Mouse (Mus musculus): ENCODE data around the gene Midn. TPM values are rescaled to one million over a fixed set of nuclear protein-coding genes. Genes with fewer than 3 reads are reported as not detected.

The Midn gene
- total and polyA plus RNA-seq, 2 experiments = 6.9 to 38.8 TPM

DNA sequence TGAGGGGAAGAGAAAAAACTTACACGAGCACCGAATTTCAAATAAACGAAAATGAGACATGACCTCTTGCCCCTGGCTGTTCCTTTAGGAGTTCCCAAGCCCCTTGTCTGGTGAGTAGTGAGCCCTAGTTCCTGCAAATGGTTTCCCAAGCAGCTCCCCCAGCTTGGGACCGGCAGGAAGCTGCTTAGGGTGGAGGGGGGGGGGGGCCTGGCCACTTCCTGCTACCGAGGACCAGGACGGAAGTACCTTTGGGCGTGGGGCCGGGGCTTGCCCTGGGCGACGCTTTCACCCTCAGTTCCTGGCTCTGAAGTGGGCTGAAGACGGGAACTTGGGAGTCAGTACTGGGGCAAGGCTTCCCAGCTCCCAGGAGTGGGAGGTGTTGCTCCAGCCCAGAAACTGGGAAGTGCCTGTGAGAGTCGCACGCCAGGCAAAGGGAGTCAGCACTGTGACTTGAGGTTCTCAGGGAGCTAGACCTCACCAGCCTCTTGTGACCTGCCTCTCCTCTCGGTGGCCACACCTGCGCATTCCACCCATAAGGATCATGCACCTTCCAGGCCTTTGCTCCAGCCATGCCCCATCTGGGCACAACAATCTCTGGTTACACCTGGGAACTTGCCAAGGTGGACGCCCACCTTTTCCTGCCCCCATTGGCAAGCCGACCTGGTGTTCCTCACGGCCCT, 10.4 kb downstream of the Midn start:
- H3K27ac ChIP-seq (replicated peaks; ENCODE audit: insufficient read depth, low read depth, low read length) = peak overlapping the region; percentile 72
- H3K9ac ChIP-seq (ENCODE audit: low read depth, low read length) = peak overlapping the region; percentile 23
- WGBS = 5% methylated on average over 18 of the region's 18 CpGs
- TF ChIP-seq CTCF (IDR thresholded peaks at IDR 0.05; ENCODE audit: low read depth, low read length) (no peak), POLR2A (IDR thresholded peaks at IDR 0.05; ENCODE audit: extremely low read depth, insufficient read depth, low read length) (no peak)
- H3K4me3 ChIP-seq (ENCODE audit: insufficient read depth, low read depth, low read length) = no peak overlapping the region
- DNase-seq (ENCODE audit: extremely low read depth, low read depth, low spot score) = peak; percentile 47
- no peaks in the 10 kb centered on the region for H3K27me3 ChIP-seq (ENCODE audit: control insufficient read depth, insufficient read depth, low read length)
- H3K4me1 ChIP-seq (ENCODE audit: control insufficient read depth, insufficient read depth, low read length) = peaks cover 38% of the 10 kb centered on the region
- H3K36me3 ChIP-seq (ENCODE audit: control insufficient read depth, insufficient read depth, low read length) = peaks cover 27% of the 10 kb centered on the region
- peaks cover 3% of the 10 kb centered on the region; the same call in 1 of the 2 replicates for H3K79me2 ChIP-seq (ENCODE audit: control insufficient read depth, insufficient read depth, low read length)

DNA sequence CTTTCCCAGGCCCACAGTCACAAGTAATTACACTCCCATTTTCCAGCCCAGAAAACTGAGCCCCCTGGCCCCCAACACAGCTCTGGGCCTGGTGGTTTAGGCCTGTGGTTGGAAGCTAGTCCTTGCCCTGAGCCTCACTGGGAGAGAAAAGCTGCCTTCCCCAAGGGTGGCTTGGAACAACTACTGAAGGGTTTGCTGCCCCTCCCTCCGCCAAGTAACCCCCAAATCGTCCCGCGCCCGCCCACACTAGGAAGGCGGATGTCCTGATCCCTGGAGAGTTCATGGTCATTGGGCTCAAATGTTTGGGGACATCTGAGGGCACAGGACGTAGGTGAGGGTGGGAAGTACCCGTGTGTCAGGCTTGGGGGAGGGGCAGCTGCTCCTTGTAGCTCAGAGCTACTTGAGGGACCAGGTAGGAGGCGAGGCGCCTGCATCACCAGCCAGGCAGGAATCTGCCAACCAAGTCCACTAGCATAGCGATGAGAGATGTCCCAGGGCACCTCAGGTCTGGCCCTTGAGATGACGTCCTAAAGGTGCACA, 11.0 kb downstream of the Midn start:
- DNase-seq (ENCODE audit: extremely low read depth, low read depth, low spot score) = peak; percentile 67

DNA sequence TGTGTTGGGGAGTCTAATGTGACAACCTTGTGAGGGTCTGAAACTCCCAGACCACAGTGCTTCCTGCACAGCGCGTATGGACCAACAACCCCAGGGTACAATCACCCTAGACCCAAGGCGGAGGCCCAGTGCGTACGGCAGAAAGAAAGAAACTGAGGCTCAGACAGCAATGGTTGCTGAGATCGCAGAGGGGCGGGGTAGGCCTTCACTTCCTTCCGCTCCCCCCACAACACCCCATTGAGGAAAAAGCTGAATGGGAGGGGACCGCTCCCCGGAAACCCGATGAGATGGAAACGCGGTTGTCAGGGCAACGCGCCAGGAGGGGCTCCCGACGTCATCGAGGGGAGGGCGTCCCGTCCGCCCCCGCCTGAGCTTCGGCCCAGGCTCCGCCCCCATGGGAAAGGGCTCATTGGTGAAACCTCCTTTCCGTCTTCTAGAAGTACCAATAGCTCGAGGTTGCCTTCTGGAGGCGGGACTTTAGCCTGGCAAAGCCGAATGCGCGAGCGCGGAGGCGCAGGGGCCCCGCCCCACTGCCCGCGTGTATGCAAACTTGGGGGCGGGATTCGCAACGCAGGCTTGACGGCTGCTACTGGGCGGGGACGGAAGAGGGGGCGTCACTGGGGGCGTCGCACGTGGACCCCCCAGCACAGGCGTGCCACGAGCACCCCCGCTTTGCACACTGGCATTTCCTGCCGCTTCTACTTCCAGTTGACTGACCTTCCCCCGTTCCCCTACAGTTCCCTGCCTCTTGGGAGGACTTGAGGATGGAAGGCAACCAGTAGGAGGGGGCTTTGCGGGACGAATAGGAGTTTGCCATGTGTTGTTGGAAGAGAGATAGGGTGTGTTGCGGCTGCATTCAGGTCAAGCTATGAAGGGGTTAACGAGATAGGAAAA, 11.7 kb downstream of the Midn start:
- H3K79me2 ChIP-seq (ENCODE audit: control insufficient read depth, insufficient read depth, low read length) = no peaks in the 10 kb centered on the region
- peaks cover 29% of the 10 kb centered on the region for H3K4me1 ChIP-seq (ENCODE audit: control insufficient read depth, insufficient read depth, low read length)
- TF ChIP-seq CTCF (IDR thresholded peaks at IDR 0.05; ENCODE audit: low read depth, low read length) (no peak), POLR2A (IDR thresholded peaks at IDR 0.05; ENCODE audit: extremely low read depth, insufficient read depth, low read length) (no peak)
- peak; percentile 91 for DNase-seq (ENCODE audit: extremely low read depth, low read depth, low spot score)
- no peaks in the 10 kb centered on the region for H3K27me3 ChIP-seq (ENCODE audit: control insufficient read depth, insufficient read depth, low read length)
- peaks cover 17% of the 10 kb centered on the region; the same call in 1 of the 2 replicates for H3K36me3 ChIP-seq (ENCODE audit: control insufficient read depth, insufficient read depth, low read length)
- peak overlapping the region; percentile 92 for H3K27ac ChIP-seq (replicated peaks; ENCODE audit: insufficient read depth, low read depth, low read length)
- peak overlapping the region; percentile 34 for H3K4me3 ChIP-seq (ENCODE audit: insufficient read depth, low read depth, low read length)
- H3K9ac ChIP-seq (ENCODE audit: low read depth, low read length) = peak overlapping the region; percentile 28
- WGBS = under 1% methylated on average over 55 of the region's 55 CpGs

More for the DNA sequence above, 11.0 kb downstream of the Midn start:
- Histone ChIP-seq H3K4me3 (ENCODE audit: insufficient read depth, low read depth, low read length) (0 out of 2 replicates have a peak overlapping the region, but pooled peaks have one; percentile 1), H3K4me1 (ENCODE audit: control insufficient read depth, insufficient read depth, low read length) (peaks cover 35% of the 10 kb centered on the region), H3K27ac (replicated peaks; ENCODE audit: insufficient read depth, low read depth, low read length) (peak overlapping the region; percentile 72), H3K9ac (ENCODE audit: low read depth, low read length) (peak overlapping the region; percentile 28), H3K79me2 (ENCODE audit: control insufficient read depth, insufficient read depth, low read length) (peaks cover 3% of the 10 kb centered on the region; the same call in 1 of the 2 replicates), H3K27me3 (ENCODE audit: control insufficient read depth, insufficient read depth, low read length) (no peaks in the 10 kb centered on the region), H3K36me3 (ENCODE audit: control insufficient read depth, insufficient read depth, low read length) (peaks cover 24% of the 10 kb centered on the region)
- TF ChIP-seq POLR2A (IDR thresholded peaks at IDR 0.05; ENCODE audit: extremely low read depth, insufficient read depth, low read length) = no peak
- no peak for TF ChIP-seq CTCF (IDR thresholded peaks at IDR 0.05; ENCODE audit: low read depth, low read length)
- 2% methylated on average over 12 of the region's 12 CpGs for WGBS

DNA sequence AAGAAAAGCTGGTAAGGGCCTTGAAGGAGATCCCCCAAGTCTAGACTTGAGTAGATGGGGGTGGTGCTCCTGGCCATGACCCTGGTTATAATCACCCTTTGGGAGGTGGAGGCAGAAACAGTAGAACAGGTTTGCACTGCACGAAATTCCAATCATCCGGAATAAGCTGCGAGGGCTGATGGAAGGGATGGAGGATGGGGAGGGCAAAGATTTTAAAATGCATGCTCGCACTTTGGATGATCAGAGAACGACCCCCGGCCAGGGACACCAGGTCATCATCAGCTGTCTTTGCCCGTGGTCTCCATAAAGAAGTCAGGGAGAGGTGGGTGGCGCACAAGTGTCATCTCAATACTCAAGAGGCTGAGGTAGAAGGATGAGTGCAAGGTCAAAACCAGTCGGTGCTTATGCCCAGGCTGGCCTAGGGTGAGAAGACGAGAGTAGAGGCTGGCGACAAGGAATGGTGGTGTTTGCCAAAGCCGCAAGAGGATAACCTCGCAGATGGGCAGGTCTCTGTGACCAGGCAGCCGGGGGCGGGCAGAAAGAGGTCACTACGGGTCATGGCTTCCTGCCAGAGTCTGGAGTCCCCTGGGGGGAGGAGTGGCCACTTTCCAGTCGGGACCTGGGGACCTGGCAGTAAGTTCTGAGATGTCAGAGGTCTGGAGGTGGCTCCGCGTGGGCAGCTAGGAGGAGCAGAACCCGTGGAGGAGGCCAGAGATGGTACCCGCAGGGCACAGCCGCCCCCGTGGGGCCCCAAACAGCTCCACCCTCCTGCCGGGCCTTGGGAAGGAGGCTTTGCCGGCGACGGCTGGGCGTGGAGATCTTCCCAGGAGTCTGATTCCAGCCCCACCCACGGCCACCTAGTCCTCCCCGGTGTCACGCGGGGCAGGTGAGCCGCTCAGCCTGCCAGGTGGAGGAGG, 12.6 kb downstream of the Midn start:
- DNase-seq (ENCODE audit: extremely low read depth, low read depth, low spot score) = peak; percentile 93
- Histone ChIP-seq H3K27me3 (ENCODE audit: control insufficient read depth, insufficient read depth, low read length) (no peaks in the 10 kb centered on the region), H3K27ac (replicated peaks; ENCODE audit: insufficient read depth, low read depth, low read length) (peak overlapping the region; percentile 92), H3K9ac (ENCODE audit: low read depth, low read length) (peak overlapping the region; percentile 73), H3K79me2 (ENCODE audit: control insufficient read depth, insufficient read depth, low read length) (no peaks in the 10 kb centered on the region), H3K4me1 (ENCODE audit: control insufficient read depth, insufficient read depth, low read length) (peaks cover 27% of the 10 kb centered on the region), H3K36me3 (ENCODE audit: control insufficient read depth, insufficient read depth, low read length) (peaks cover 13% of the 10 kb centered on the region; the same call in 1 of the 2 replicates), H3K4me3 (ENCODE audit: insufficient read depth, low read depth, low read length) (peak overlapping the region; percentile 56)
- WGBS = under 1% methylated on average over 33 of the region's 33 CpGs
- no peak for TF ChIP-seq POLR2A (IDR thresholded peaks at IDR 0.05; ENCODE audit: extremely low read depth, insufficient read depth, low read length)
- TF ChIP-seq CTCF (IDR thresholded peaks at IDR 0.05; ENCODE audit: low read depth, low read length) = no peak

Measured in liver, adult 2 months (tissue).